Mouse (Mus musculus) spleen, postnatal 4 days (tissue): ENCODE data around the gene 4930426L09Rik.

Experiments
- DNase-seq, 2 experiments: peaks; one replicate each; pipeline ENCODE4 v3.0.0; 2022; ENCODE audit warnings: low spot score in 2 of 2

Gene 4930426L09Rik

GRCm38 (mm10) chr2:18970461-18970860 is 27.7 kb upstream of the 4930426L09Rik start:
- no peak for DNase-seq

- DNase-seq, result no peak
Measured at GRCm38 (mm10) chr2:18971564-18971963, 26.6 kb upstream of the 4930426L09Rik start.

- DNase-seq, result no peak
Measured at GRCm38 (mm10) chr2:18974882-18975645, 23.1 kb upstream of the 4930426L09Rik start.

GRCm38 (mm10) chr2:18976175-18976574 is 22.0 kb upstream of the 4930426L09Rik start:
- DNase-seq, result no peak

GRCm38 (mm10) chr2:18977201-18977805 is 20.8 kb upstream of the 4930426L09Rik start:
- DNase-seq, result no peak

GRCm38 (mm10) chr2:18979046-18979445 is 19.1 kb upstream of the 4930426L09Rik start:
- no peak for DNase-seq

GRCm38 (mm10) chr2:18979675-18980074 is 18.5 kb upstream of the 4930426L09Rik start:
- no peak for DNase-seq

- DNase-seq, result no peak
Measured at GRCm38 (mm10) chr2:18982581-18982980, 15.6 kb upstream of the 4930426L09Rik start.

GRCm38 (mm10) chr2:18983546-18983945 is 14.6 kb upstream of the 4930426L09Rik start:
- DNase-seq, result no peak

GRCm38 (mm10) chr2:18984095-18984847 is 13.9 kb upstream of the 4930426L09Rik start:
- peak; percentile 80 to 83 for DNase-seq

GRCm38 (mm10) chr2:18985506-18985905 is 12.6 kb upstream of the 4930426L09Rik start:
- DNase-seq, result no peak

- no peak for DNase-seq
Measured at GRCm38 (mm10) chr2:18988885-18989284, 9.3 kb upstream of the 4930426L09Rik start.

- peak in 1 of 2 experiments; percentile 34 for DNase-seq
Measured at GRCm38 (mm10) chr2:18992512-18993510, 5.3 kb upstream of the 4930426L09Rik start.

- DNase-seq, result peak; percentile 42 to 77
Measured at GRCm38 (mm10) chr2:18996451-18997211, 1.5 kb upstream of the 4930426L09Rik start.

GRCm38 (mm10) chr2:18997387-18997971 is 664 bp upstream of the 4930426L09Rik start:
- DNase-seq, result peak; percentile 68 to 88

GRCm38 (mm10) chr2:18999395-18999794 is 1.3 kb downstream of the 4930426L09Rik start:
- no peak for DNase-seq

GRCm38 (mm10) chr2:19004801-19005200 is 6.7 kb downstream of the 4930426L09Rik start:
- DNase-seq, result peak; percentile 58 to 77

GRCm38 (mm10) chr2:19006124-19006523 is 8.0 kb downstream of the 4930426L09Rik start:
- DNase-seq, result no peak

- no peak for DNase-seq
Measured at GRCm38 (mm10) chr2:19007580-19007979, 9.4 kb downstream of the 4930426L09Rik start.

- DNase-seq, result peak in 1 of 2 experiments; percentile 52
Measured at GRCm38 (mm10) chr2:19010541-19010940, 12.4 kb downstream of the 4930426L09Rik start.
